Mouse (Mus musculus): ENCODE measurements around the gene Creb3l4.

- TF ChIP-seq CTCF (IDR thresholded peaks at IDR 0.05; ENCODE audit: low read depth, low read length) (no peak), EP300 (IDR thresholded peaks at IDR 0.05; ENCODE audit: insufficient read depth, low read depth, low read length) (no peak), POLR2A (IDR thresholded peaks at IDR 0.05; ENCODE audit: insufficient read depth, low read length) (no peak)
Measured at GRCm38 (mm10) chr3:90268190-90268589, 24.9 kb upstream of the Creb3l4 start.
